Comparison of ENCODE assay signal across 9 mouse cellular contexts in genomic region chr13:3730699-3731021, GRCm38 (mm10).
DNase-seq lines count a peak whose midpoint lies in the region; ATAC-seq and TF ChIP-seq lines count a peak whose summit lies in the region.
"Had no signal": no experiment of that assay in that cellular context is flagged by ENCODE, and none has a peak within 500 bp of the region (broad histone marks: within the 10 kb centered on the region; RNA-seq: fewer than 3 reads in every experiment).

No protein-coding gene starts in this region.

- no peaks in the 10 kb centered on the region for H3K27me3 ChIP-seq in heart, postnatal 0 days (ENCODE audit: control insufficient read depth, insufficient read depth, low read length)
- no peaks in the 10 kb centered on the region for H3K27me3 ChIP-seq in embryonic facial prominence, embryonic 12.5 days
- no peaks in the 10 kb centered on the region for H3K27me3 ChIP-seq in hindbrain, embryonic 11.5 days (ENCODE audit: control insufficient read depth, insufficient read depth, low read length)
- no peaks in the 10 kb centered on the region for H3K27me3 ChIP-seq in midbrain, embryonic 13.5 days

- TF ChIP-seq CTCF in heart, postnatal 0 days (IDR thresholded peaks at IDR 0.05; ENCODE audit: low read depth) = no peak

- H3K9me3 ChIP-seq in heart, postnatal 0 days (replicated peaks; ENCODE audit: control insufficient read depth, low read length) = no peaks in the 10 kb centered on the region
- H3K9me3 ChIP-seq in embryonic facial prominence, embryonic 12.5 days = no peaks in the 10 kb centered on the region
- no peaks in the 10 kb centered on the region for H3K9me3 ChIP-seq in hindbrain, embryonic 11.5 days (ENCODE audit: control insufficient read depth, low read length)
- no peaks in the 10 kb centered on the region for H3K9me3 ChIP-seq in midbrain, embryonic 13.5 days

- WGBS in heart, postnatal 0 days = 21% methylated on average over 2 of the region's 2 CpGs
- WGBS in embryonic facial prominence, embryonic 12.5 days = 12% methylated on average over 2 of the region's 2 CpGs
- WGBS in hindbrain, embryonic 11.5 days = 3% methylated on average over 2 of the region's 2 CpGs
- WGBS in midbrain, embryonic 13.5 days = 3% methylated on average over 2 of the region's 2 CpGs

- 0 out of 2 replicates have a peak, but pooled peaks have one; percentile 8 for ATAC-seq in heart, postnatal 0 days (ENCODE audit: insufficient read depth, low read depth)
- ATAC-seq in embryonic facial prominence, embryonic 12.5 days (ENCODE audit: insufficient number of reproducible peaks, insufficient read depth, low FRiP score, low TSS enrichment) = peak; percentile 50; the same call in 1 of the 2 replicates
- peak; percentile 47; the same call in 1 of the 2 replicates for ATAC-seq in hindbrain, embryonic 11.5 days (ENCODE audit: low FRiP score)
- ATAC-seq in midbrain, embryonic 13.5 days = peak; percentile 73

- H3K9ac ChIP-seq in heart, postnatal 0 days (replicated peaks; ENCODE audit: low read depth, low read length) = no peak overlapping the region
- no peak overlapping the region for H3K9ac ChIP-seq in embryonic facial prominence, embryonic 12.5 days
- no peak overlapping the region for H3K9ac ChIP-seq in hindbrain, embryonic 11.5 days (ENCODE audit: low read depth, low read length)
- no peak overlapping the region for H3K9ac ChIP-seq in midbrain, embryonic 13.5 days (replicated peaks)

- TF ChIP-seq EP300 in heart, postnatal 0 days (IDR thresholded peaks at IDR 0.05; ENCODE audit: low read depth) = no peak

- no peak overlapping the region for H3K4me2 ChIP-seq in heart, postnatal 0 days (ENCODE audit: low read depth, low read length)
- H3K4me2 ChIP-seq in embryonic facial prominence, embryonic 12.5 days (replicated peaks) = no peak overlapping the region
- H3K4me2 ChIP-seq in hindbrain, embryonic 11.5 days (replicated peaks; ENCODE audit: low read depth, low read length) = no peak overlapping the region
- no peak overlapping the region for H3K4me2 ChIP-seq in midbrain, embryonic 13.5 days (replicated peaks)

- no peak for DNase-seq in heart, postnatal 0 days (ENCODE audit: low spot score)
- no peak for DNase-seq in heart, postnatal 4 days
- no peak for DNase-seq in hindbrain, embryonic 11.5 days (ENCODE audit: low spot score)
- no peak for DNase-seq in right cerebral cortex, postnatal 25 days
- DNase-seq in spleen, postnatal 14 days (ENCODE audit: low spot score in 2 of 2) = no peak
- DNase-seq: cerebellum, adult 8-10 months; thymus, postnatal 25 days had no signal

- peaks cover 13% of the 10 kb centered on the region; the same call in 1 of the 2 replicates for H3K4me1 ChIP-seq in heart, postnatal 0 days (ENCODE audit: control insufficient read depth, insufficient read depth)
- peaks cover 11% of the 10 kb centered on the region; the same call in 1 of the 2 replicates for H3K4me1 ChIP-seq in embryonic facial prominence, embryonic 12.5 days
- H3K4me1 ChIP-seq in hindbrain, embryonic 11.5 days (replicated peaks; ENCODE audit: control insufficient read depth, insufficient read depth, low read length) = 0 out of 2 replicates have a peak, but pooled peaks cover 5% of the 10 kb centered on the region
- H3K4me1 ChIP-seq in midbrain, embryonic 13.5 days (replicated peaks) = peaks cover 8% of the 10 kb centered on the region

- H3K4me3 ChIP-seq in heart, postnatal 0 days (ENCODE audit: low read depth, low read length) = no peak overlapping the region
- no peak overlapping the region for H3K4me3 ChIP-seq in embryonic facial prominence, embryonic 12.5 days
- no peak overlapping the region for H3K4me3 ChIP-seq in hindbrain, embryonic 11.5 days (ENCODE audit: low read depth, low read length)
- H3K4me3 ChIP-seq in midbrain, embryonic 13.5 days (replicated peaks) = no peak overlapping the region

- H3K27ac ChIP-seq in heart, postnatal 0 days (ENCODE audit: low read depth) = no peak overlapping the region
- peak overlapping the region; percentile 73 for H3K27ac ChIP-seq in embryonic facial prominence, embryonic 12.5 days
- no peak overlapping the region for H3K27ac ChIP-seq in hindbrain, embryonic 11.5 days (ENCODE audit: low read depth, low read length)
- H3K27ac ChIP-seq in midbrain, embryonic 13.5 days = no peak overlapping the region

- no peaks in the 10 kb centered on the region for H3K36me3 ChIP-seq in heart, postnatal 0 days (replicated peaks; ENCODE audit: control insufficient read depth, insufficient read depth, low read length)
- H3K36me3 ChIP-seq in embryonic facial prominence, embryonic 12.5 days = no peaks in the 10 kb centered on the region
- no peaks in the 10 kb centered on the region for H3K36me3 ChIP-seq in hindbrain, embryonic 11.5 days (ENCODE audit: control insufficient read depth, insufficient read depth, low read length)
- H3K36me3 ChIP-seq in midbrain, embryonic 13.5 days = no peaks in the 10 kb centered on the region

Comparison
In these comparisons a context has a peak if more than half of its experiments do, and no peak if none do; other contexts are left out.
1. ATAC-seq: peak in every context shown above with its lines; median percentile 73 in midbrain, embryonic 13.5 days; 50 in embryonic facial prominence, embryonic 12.5 days; 47 in hindbrain, embryonic 11.5 days; 8 in heart, postnatal 0 days.